Mouse (Mus musculus): ENCODE results near the gene Cabp2.
A peak's percentile ranks its signal among the peaks of the same experiment; 100 is the strongest.
"Not testable (repeated sequence)": the region's sequence is repeated elsewhere in the genome, so short reads cannot be mapped to it uniquely, and the experiment has no call there.

Gene Cabp2

GRCm38 (mm10) chr19:4081394-4081793 is at the start of gene Cabp2:
TSS of gene Cabp2 (plus strand) at chr19:4081578.
- no peak for DNase-seq (ENCODE audit: low read depth)

DNA sequence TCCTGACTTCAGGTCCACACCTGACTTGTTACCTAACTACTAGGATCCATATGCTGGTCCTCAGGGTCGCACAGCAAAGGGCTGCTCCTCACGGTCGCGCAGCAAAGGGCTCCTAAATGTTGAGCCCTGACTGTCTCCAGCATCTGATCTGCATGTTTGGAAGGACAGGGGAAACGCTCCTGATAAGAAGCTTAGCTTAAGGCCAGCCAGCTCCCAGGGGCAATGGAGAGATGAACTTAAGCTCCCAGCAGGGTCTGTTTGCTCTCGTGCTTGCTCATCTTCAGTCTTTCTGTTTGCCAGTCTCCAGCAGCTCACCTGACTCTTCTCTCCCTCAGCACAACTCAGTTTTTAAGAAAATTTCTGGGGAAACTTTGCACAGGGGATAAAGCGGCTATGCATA is 48.7 kb upstream of the Cabp2 start:
- DNase-seq (ENCODE audit: low read depth) = no peak

- DNase-seq (ENCODE audit: low read depth) = no peak
Measured at GRCm38 (mm10) chr19:4033298-4033697, 48.1 kb upstream of the Cabp2 start.

- DNase-seq (ENCODE audit: low read depth) = no peak
Measured at GRCm38 (mm10) chr19:4033742-4034141, 47.6 kb upstream of the Cabp2 start.

DNA sequence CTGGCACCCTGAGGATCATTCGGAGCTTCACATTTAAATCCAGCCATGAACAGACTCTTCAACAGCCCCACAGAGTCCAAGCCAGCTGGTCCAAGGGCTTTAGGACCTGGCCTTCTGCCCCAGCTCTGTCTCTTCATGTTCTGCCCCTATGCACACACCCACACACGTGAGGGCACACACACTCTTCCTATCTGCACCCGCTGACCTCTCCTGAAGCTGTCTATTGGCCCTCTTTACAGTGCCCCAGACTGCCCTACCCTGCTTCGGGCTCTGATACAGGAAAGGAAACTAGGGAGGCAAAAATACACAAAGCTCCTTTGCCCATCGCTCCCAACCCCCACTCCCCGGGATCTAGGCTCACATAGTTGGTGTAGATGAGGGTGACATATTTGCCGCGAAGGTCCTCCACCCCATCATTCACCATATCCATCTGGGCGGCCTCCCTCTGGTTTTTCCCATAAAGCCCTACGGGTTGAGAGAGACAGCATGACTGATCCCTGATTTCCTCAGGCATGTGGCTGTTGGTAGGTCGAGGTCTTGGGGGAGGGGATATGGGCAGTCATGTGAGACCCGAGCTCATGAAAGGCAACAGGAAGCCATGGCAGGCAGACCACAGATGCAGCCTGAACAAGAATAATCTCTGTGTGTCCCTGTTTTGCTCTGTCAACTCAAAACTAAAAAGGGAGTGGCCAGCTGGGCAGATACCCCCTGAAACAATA is 44.9 kb upstream of the Cabp2 start:
- no peak for DNase-seq (ENCODE audit: low read depth)

GRCm38 (mm10) chr19:4037154-4037787 is 44.1 kb upstream of the Cabp2 start:
- not testable (repeated sequence) for DNase-seq (ENCODE audit: low read depth)

DNA sequence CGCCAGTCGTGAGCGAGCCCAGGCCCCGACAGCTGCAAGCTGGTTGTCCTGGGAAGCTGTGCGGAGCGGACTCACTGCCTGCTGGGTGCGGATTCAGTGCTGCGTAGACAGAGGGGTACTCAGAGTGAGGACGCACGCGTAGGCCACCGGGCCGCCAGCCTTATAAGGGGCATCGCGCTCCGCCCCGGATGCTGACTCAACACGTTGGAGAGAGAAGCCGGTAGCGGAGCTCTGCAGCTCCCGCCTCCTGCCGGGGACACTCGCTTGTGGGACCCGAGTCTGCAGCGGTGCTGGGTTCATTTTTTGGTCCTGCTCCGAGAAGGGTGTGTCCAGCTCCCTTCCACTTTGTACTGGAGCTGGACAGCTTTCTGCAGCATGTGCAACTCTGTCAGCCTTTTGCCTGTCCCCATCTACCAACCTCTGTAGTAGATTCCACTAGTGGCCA is 43.6 kb upstream of the Cabp2 start, which contains the start of gene Gstp1:
TSS of gene Gstp1 (minus strand) at position 198 of the 445 bp plus-strand sequence.
- DNase-seq (ENCODE audit: low read depth) = peak; percentile 60

- not testable (repeated sequence) for DNase-seq (ENCODE audit: low read depth)
Measured at GRCm38 (mm10) chr19:4040941-4041340, 40.4 kb upstream of the Cabp2 start.

- DNase-seq (ENCODE audit: low read depth) = not testable (repeated sequence)
Measured at GRCm38 (mm10) chr19:4041500-4041899, 39.9 kb upstream of the Cabp2 start.

DNA sequence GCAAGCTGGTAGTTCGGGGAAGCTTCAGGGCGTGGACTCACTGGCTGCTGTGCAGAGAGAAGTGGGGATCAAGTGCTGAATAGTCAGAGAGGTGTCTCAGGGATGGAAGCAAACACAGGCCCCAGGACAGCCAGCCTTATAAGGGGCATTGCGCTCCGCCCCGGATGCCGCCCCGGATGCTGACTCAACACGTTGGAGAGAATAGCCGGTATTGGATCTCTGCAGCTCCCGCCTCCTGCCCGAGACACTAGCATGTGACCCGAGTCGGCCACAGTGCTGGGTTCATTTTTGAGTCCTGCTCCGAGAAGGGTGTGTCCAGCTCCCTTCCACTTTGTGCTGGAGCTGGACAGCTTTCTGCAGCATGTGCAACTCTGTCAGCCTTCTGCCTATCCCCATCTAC is 39.3 kb upstream of the Cabp2 start:
- DNase-seq (ENCODE audit: low read depth) = no peak

GRCm38 (mm10) chr19:4044109-4044508 is 37.3 kb upstream of the Cabp2 start:
- DNase-seq (ENCODE audit: low read depth) = not testable (repeated sequence)

- peak; percentile 96 for DNase-seq (ENCODE audit: low read depth)
Measured at GRCm38 (mm10) chr19:4045966-4046865, 35.2 kb upstream of the Cabp2 start, which contains the start of gene Gstp2. TSS of gene Gstp2 (minus strand) at chr19:4046023.

- DNase-seq (ENCODE audit: low read depth) = no peak
Measured at GRCm38 (mm10) chr19:4046866-4047254, 34.5 kb upstream of the Cabp2 start.

DNA sequence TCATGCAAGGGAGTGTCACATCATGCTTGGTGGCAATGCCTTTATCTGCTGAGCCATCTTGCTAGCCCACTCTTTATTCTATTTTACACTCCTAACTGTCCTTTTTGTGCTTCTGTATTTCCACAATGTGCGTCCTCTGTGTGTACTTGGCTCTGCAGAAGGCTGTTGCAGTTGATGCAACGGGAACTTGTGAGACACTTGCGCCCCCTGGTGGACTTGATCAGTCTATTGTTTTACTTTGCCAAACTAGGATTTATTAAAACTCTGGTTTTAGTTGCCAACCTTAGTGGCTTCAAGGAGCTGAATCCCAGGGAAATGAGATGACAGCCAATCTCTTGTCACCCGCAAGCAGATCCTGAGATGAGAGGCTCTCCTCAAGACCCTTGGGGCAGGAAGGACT is 33.5 kb upstream of the Cabp2 start:
- DNase-seq (ENCODE audit: low read depth) = no peak

GRCm38 (mm10) chr19:4049069-4049468 is 32.3 kb upstream of the Cabp2 start:
- DNase-seq (ENCODE audit: low read depth) = not testable (repeated sequence)

- no peak for DNase-seq (ENCODE audit: low read depth)
Measured at GRCm38 (mm10) chr19:4051016-4051415, 30.4 kb upstream of the Cabp2 start.

DNA sequence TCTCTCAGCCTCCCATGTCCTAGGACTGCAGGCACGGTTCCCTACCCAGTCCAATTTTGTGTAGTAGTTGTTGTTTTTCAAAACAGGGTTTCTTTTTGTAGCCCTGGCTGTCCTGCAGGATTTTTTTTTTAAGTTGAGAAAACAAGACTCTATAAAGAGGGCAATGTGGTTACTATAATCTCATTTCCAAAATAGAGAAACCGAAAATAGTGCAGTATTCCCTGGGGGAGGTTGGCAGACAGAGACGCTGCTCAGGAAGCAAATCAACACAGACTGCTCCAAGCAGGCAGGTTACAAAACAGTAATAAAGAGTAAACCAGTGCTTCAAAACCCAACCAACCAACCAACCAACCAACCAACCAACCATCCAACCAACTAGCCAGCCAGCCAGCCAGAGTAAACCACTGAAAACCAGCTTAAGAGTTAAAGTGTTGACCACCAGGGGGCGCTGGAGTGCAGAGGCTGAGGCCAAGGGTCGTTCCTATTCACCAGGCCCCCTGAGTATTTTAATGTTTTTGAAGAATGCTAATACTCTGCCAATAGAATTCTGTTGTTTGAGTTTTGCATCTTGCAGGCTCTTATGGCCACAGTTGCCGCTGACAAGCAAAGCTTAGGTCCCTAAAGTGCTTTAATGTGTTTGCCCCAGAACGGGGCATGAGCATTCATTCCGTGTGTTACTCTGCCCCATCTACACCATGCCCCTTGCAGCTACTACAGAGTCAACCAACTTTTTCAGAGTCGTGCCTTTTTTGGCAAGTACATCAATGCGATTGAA is 29.4 kb upstream of the Cabp2 start:
- DNase-seq (ENCODE audit: low read depth) = no peak

- no peak for DNase-seq (ENCODE audit: low read depth)
Measured at GRCm38 (mm10) chr19:4052516-4053030, 28.8 kb upstream of the Cabp2 start.

DNA sequence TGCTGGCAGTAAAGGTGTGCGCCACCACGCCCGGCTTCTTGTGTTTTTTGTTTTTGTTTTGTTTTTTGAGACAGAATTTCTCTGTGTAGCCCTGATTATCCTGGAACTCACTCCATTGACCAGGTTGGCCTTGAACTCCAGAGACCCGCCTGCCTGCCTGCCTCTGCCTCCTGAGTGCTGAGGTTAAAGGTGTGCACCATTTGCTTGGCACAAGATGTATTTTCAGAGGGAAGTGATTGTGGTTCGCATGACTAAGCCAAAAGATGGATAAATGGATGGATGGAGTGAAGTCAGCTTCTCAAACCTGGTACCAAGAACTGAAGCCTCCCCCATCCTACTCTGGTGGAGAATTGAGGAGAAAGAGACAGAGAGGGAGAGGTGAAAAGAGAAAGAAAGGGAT is 26.8 kb upstream of the Cabp2 start:
- no peak for DNase-seq (ENCODE audit: low read depth)

DNA sequence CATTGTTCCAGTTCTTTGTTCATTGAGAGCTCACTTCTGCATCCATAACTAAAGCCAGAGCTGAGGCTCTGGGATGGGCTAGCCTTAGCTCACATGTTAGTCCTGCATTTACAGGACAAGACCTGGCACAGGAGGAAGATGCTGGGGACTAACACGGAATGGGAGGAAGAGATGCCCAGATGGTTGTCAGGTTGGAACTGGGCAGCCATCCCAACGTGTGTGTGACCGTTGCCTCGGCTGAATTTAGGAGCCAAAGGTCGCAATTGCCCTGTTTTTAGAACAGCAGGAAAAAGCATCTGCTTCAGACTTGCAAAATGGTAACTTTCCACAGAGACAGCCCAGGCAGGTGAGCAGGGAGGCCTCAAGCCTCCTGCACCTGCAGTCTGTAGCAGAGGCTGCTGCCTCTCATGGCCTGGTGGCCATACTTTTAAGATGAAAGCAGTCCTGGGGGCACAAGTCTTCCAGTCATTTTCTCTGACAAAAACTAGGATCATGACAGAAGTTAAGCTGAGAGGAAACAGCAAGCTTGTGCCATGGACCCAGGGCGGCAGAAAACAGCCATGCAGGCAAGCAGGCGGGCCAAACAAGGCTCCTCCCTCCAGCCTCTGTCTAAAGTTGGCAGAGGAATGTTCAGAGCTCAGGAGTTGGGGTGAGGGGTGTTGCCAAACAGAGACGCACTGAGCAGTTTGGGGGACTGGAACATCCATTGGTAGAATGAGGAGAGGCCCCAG is 26.0 kb upstream of the Cabp2 start:
- DNase-seq (ENCODE audit: low read depth) = no peak
